Mouse (Mus musculus) MN1 (cell line): Measurements from ENCODE around the gene Gm45233.
"Not testable (repeated sequence)": the region's sequence is repeated elsewhere in the genome, so short reads cannot be mapped to it uniquely, and the experiment has no call there.

ENCODE experiments used
- DNase-seq: peaks from one replicate; pipeline ENCODE4 v3.0.0-alpha.2; 2016; ENCODE audit warnings: low spot score

Gene Gm45233

GRCm38 (mm10) chr7:43443917-43444293, at the start of gene Gm45233, which contains the start of gene Etfb:
Gm45233 (plus strand) TSS chr7:43444128.
Etfb (plus strand) TSS chr7:43444083.
- DNase-seq: peak; percentile 93

- DNase-seq: no peak
Measured at GRCm38 (mm10) chr7:43399501-43399900, 44.4 kb upstream of the Gm45233 start.

GRCm38 (mm10) chr7:43402718-43403117, 41.2 kb upstream of the Gm45233 start:
- DNase-seq: no peak

GRCm38 (mm10) chr7:43407573-43407972, 36.4 kb upstream of the Gm45233 start:
- no peak for DNase-seq

GRCm38 (mm10) chr7:43408131-43408553, 35.8 kb upstream of the Gm45233 start, which contains the start of gene Siglecg:
Siglecg (plus strand) TSS chr7:43408204.
- no peak for DNase-seq

- no peak for DNase-seq
Measured at GRCm38 (mm10) chr7:43409084-43409483, 34.8 kb upstream of the Gm45233 start.

- DNase-seq: not testable (repeated sequence)
Measured at GRCm38 (mm10) chr7:43411724-43412123, 32.2 kb upstream of the Gm45233 start.

- no peak for DNase-seq
Measured at GRCm38 (mm10) chr7:43417298-43417697, 26.6 kb upstream of the Gm45233 start.

GRCm38 (mm10) chr7:43422995-43423617, 20.8 kb upstream of the Gm45233 start:
- DNase-seq: peak; percentile 67

- no peak for DNase-seq
Measured at GRCm38 (mm10) chr7:43423991-43424625, 19.8 kb upstream of the Gm45233 start.

- DNase-seq: no peak
Measured at GRCm38 (mm10) chr7:43427406-43427805, 16.5 kb upstream of the Gm45233 start, which contains the start of gene Lim2. Lim2 (plus strand) TSS chr7:43427670.

GRCm38 (mm10) chr7:43429500-43429899, 14.4 kb upstream of the Gm45233 start:
- no peak for DNase-seq

- DNase-seq: no peak
Measured at GRCm38 (mm10) chr7:43432891-43433290, 11.0 kb upstream of the Gm45233 start.

- no peak for DNase-seq
Measured at GRCm38 (mm10) chr7:43434676-43435075, 9.3 kb upstream of the Gm45233 start.

- DNase-seq: no peak
Measured at GRCm38 (mm10) chr7:43436341-43437255, 7.3 kb upstream of the Gm45233 start, which contains the start of gene Nkg7. Nkg7 (plus strand) TSS chr7:43437073.

GRCm38 (mm10) chr7:43438611-43439010, 5.3 kb upstream of the Gm45233 start:
- DNase-seq: no peak

GRCm38 (mm10) chr7:43440482-43440881, 3.4 kb upstream of the Gm45233 start, which contains the start of gene Cldnd2:
Cldnd2 (plus strand) TSS chr7:43440782.
- DNase-seq: no peak

- DNase-seq: no peak
Measured at GRCm38 (mm10) chr7:43441071-43441470, 2.9 kb upstream of the Gm45233 start.

- DNase-seq: no peak
Measured at GRCm38 (mm10) chr7:43442684-43443083, 1.2 kb upstream of the Gm45233 start.

GRCm38 (mm10) chr7:43443126-43443916, 607 bp upstream of the Gm45233 start:
- peak; percentile 59 for DNase-seq

- DNase-seq: no peak
Measured at GRCm38 (mm10) chr7:43447801-43448200, 3.9 kb downstream of the Gm45233 start.
